13 mouse cellular contexts compared by ENCODE assay signal in genomic region chr5:115431898-115432259, GRCm38 (mm10). TPM values are rescaled to one million over a fixed set of nuclear protein-coding genes. Genes with fewer than 3 reads are reported as not detected.
DNase-seq lines count a peak whose midpoint lies in the region; ATAC-seq and TF ChIP-seq lines count a peak whose summit lies in the region.
"Had no signal": no experiment of that assay in that cellular context is flagged by ENCODE, and none has a peak within 500 bp of the region (broad histone marks: within the 10 kb centered on the region; RNA-seq: fewer than 3 reads in every experiment).

No protein-coding gene starts in this region.

- WGBS in forebrain, embryonic 10.5 days, result 13% methylated on average over 7 of the region's 7 CpGs
- WGBS in intestine, embryonic 15.5 days, result 31% methylated on average over 7 of the region's 7 CpGs
- WGBS in neural tube, embryonic 13.5 days, result 12% methylated on average over 7 of the region's 7 CpGs

- H3K4me2 ChIP-seq in intestine, embryonic 15.5 days (replicated peaks), result peak overlapping the region; percentile 94
- H3K4me2 ChIP-seq in neural tube, embryonic 13.5 days, result peak overlapping the region; percentile 93

- peaks cover 19% of the 10 kb centered on the region for H3K27me3 ChIP-seq in forebrain, embryonic 10.5 days (ENCODE audit: poor library complexity, severe bottlenecking)
- H3K27me3 ChIP-seq in intestine, embryonic 15.5 days (replicated peaks), result peaks cover 12% of the 10 kb centered on the region
- no peaks in the 10 kb centered on the region for H3K27me3 ChIP-seq in neural tube, embryonic 13.5 days

- H3K4me1 ChIP-seq in forebrain, embryonic 10.5 days, result peaks cover 84% of the 10 kb centered on the region
- peaks cover 58% of the 10 kb centered on the region for H3K4me1 ChIP-seq in intestine, embryonic 15.5 days (replicated peaks)
- H3K4me1 ChIP-seq in neural tube, embryonic 13.5 days (replicated peaks), result peaks cover 85% of the 10 kb centered on the region

- no peak for DNase-seq in layer of hippocampus, adult 2 months (ENCODE audit: low spot score in 2 of 2)
- DNase-seq in layer of hippocampus, adult 9-10 months (ENCODE audit: low spot score), result no peak
- no peak for DNase-seq in forebrain, embryonic 10.5 days (ENCODE audit: extremely low spot score, low spot score)
- DNase-seq in ovary, postnatal 36 days (ENCODE audit: low spot score), result no peak
- no peak for DNase-seq in kidney, postnatal 36 days
- no peak for DNase-seq in T-cell, adult 2 months (ENCODE audit: low spot score)
- DNase-seq: adrenal gland, postnatal 10 days; lung, postnatal 4 days had no signal

- H3K36me3 ChIP-seq in forebrain, embryonic 10.5 days (replicated peaks), result peaks cover 70% of the 10 kb centered on the region
- H3K36me3 ChIP-seq in intestine, embryonic 15.5 days, result peaks cover 2% of the 10 kb centered on the region; the same call in 1 of the 2 replicates
- H3K36me3 ChIP-seq in neural tube, embryonic 13.5 days, result peaks cover 26% of the 10 kb centered on the region; the same call in 1 of the 2 replicates

- no peak for TF ChIP-seq CTCF in layer of hippocampus, adult 2 months (conservative IDR thresholded peaks at IDR 0.05)

- peak overlapping the region; percentile 57; the same call in 1 of the 2 replicates for H3K4me3 ChIP-seq in layer of hippocampus, adult 2 months
- H3K4me3 ChIP-seq in forebrain, embryonic 10.5 days, result peak overlapping the region; percentile 99
- H3K4me3 ChIP-seq in intestine, embryonic 15.5 days (replicated peaks), result no peak overlapping the region
- peak overlapping the region; percentile 97 for H3K4me3 ChIP-seq in neural tube, embryonic 13.5 days

- peak overlapping the region; percentile 78 for H3K27ac ChIP-seq in layer of hippocampus, adult 2 months
- H3K27ac ChIP-seq in forebrain, embryonic 10.5 days, result peak overlapping the region; percentile 100
- peak overlapping the region; percentile 48 for H3K27ac ChIP-seq in intestine, embryonic 15.5 days
- peak overlapping the region; percentile 100 for H3K27ac ChIP-seq in neural tube, embryonic 13.5 days (replicated peaks)

- peak overlapping the region; percentile 18; the same call in 1 of the 2 replicates for H3K9ac ChIP-seq in intestine, embryonic 15.5 days
- peak overlapping the region; percentile 100 for H3K9ac ChIP-seq in neural tube, embryonic 13.5 days

- no peak for ATAC-seq in intestine, embryonic 15.5 days
- ATAC-seq in neural tube, embryonic 13.5 days (ENCODE audit: low read depth), result no peak

- H3K9me3 ChIP-seq in forebrain, embryonic 10.5 days, result no peaks in the 10 kb centered on the region
- H3K9me3 ChIP-seq in intestine, embryonic 15.5 days, result no peaks in the 10 kb centered on the region
- no peaks in the 10 kb centered on the region for H3K9me3 ChIP-seq in neural tube, embryonic 13.5 days

RNA-seq across cellular contexts. Expression of gene Msi1, which starts 2.5 kb away (rescaled TPM):
- 10 to 100 TPM; 48.6 to 52.4 TPM for total RNA-seq in layer of hippocampus, adult 2 months (2021)
- 142 and 158 TPM in 2 replicates for polyA plus RNA-seq in forebrain, embryonic 10.5 days (2016; fragmentation: Nextera tagmentation; extraction: Ambion mirVana)
- polyA plus RNA-seq in intestine, embryonic 15.5 days (2015; fragmentation: Nextera tagmentation; extraction: Ambion mirVana), result 8.7 and 10.4 TPM in 2 replicates
- 66.5 and 66.7 TPM in 2 replicates for polyA plus RNA-seq in neural tube, embryonic 13.5 days (2015; fragmentation: Nextera tagmentation; extraction: Ambion mirVana)

RNA-seq across cellular contexts. Expression of gene Pla2g1b, which starts 34.2 kb away (rescaled TPM):
- total RNA-seq in layer of hippocampus, adult 2 months (2021), result not detected
- polyA plus RNA-seq in forebrain, embryonic 10.5 days (2016; fragmentation: Nextera tagmentation; extraction: Ambion mirVana), result not detected in 2 replicates
- 2.1 and 2.9 TPM in 2 replicates for polyA plus RNA-seq in intestine, embryonic 15.5 days (2015; fragmentation: Nextera tagmentation; extraction: Ambion mirVana)
- 0.95 TPM in 1 of 2 replicates, not detected in the other for polyA plus RNA-seq in neural tube, embryonic 13.5 days (2015; fragmentation: Nextera tagmentation; extraction: Ambion mirVana)
- total RNA-seq: adrenal gland, postnatal 10 days; CH12.LX; gastrocnemius, adult 8-10 months; layer of hippocampus, postnatal 10 days had no signal

RNA-seq across cellular contexts. Expression of gene Sirt4, which starts 52.6 kb away (rescaled TPM):
- 10 to 100 TPM; 37.8 to 56.5 TPM for total RNA-seq in layer of hippocampus, adult 2 months (2021)
- 13.1 and 13.9 TPM in 2 replicates for polyA plus RNA-seq in forebrain, embryonic 10.5 days (2016; fragmentation: Nextera tagmentation; extraction: Ambion mirVana)
- polyA plus RNA-seq in intestine, embryonic 15.5 days (2015; fragmentation: Nextera tagmentation; extraction: Ambion mirVana), result 18.6 and 19.8 TPM in 2 replicates
- polyA plus RNA-seq in neural tube, embryonic 13.5 days (2015; fragmentation: Nextera tagmentation; extraction: Ambion mirVana), result 26.8 and 33.0 TPM in 2 replicates

Comparison
In these comparisons a context has a peak if more than half of its experiments do, and no peak if none do; other contexts are left out.
1. H3K27ac ChIP-seq: peak in every context shown above with its lines; median percentile 100 in forebrain, embryonic 10.5 days; 100 in neural tube, embryonic 13.5 days; 78 in layer of hippocampus, adult 2 months; 48 in intestine, embryonic 15.5 days.